Mouse (Mus musculus) gastrocnemius, postnatal 4 days (tissue): Measurements from ENCODE around the gene Iqcm. TPM values are rescaled to one million over a fixed set of nuclear protein-coding genes. Genes with fewer than 3 reads are reported as not detected.
"Not testable (repeated sequence)": the region's sequence is repeated elsewhere in the genome, so short reads cannot be mapped to it uniquely, and the experiment has no call there.

Experiments
- DNase-seq, 2 experiments: peaks; one replicate each; pipeline ENCODE4 v3.0.0; 2021 to 2022; ENCODE audit warnings: low spot score in 2 of 2, mixed read lengths in 2 of 2
- long read RNA-seq, 2 experiments: library from polyadenylated mRNA; stranded (forward); transcript quantifications; one replicate each; pipeline ENCODE4 v2.0.0; 2021
- total RNA-seq, 2 experiments: library from RNA; stranded (reverse); gene quantifications; 2 replicates each; pipeline ENCODE4 v1.2.3; 2021

Iqcm gene
- total RNA-seq: not detected
- long read RNA-seq, experiment 1: 0 reads
- long read RNA-seq, experiment 2: 0 reads

GRCm38 (mm10) chr8:75448394-75448793 is at the start of gene Iqcm:
TSS of gene Iqcm (plus strand) at chr8:75448694.
- DNase-seq: no peak

- DNase-seq: no peak
Observed at GRCm38 (mm10) chr8:75406489-75406888, 42.0 kb upstream of the Iqcm start, which contains the start of gene Gm10358. TSS of gene Gm10358 (minus strand) at chr8:75406589.

GRCm38 (mm10) chr8:75415696-75416095 is 32.8 kb upstream of the Iqcm start:
- not testable (repeated sequence) for DNase-seq

GRCm38 (mm10) chr8:75476756-75477155 is 28.3 kb downstream of the Iqcm start:
- DNase-seq: no peak

- DNase-seq: no peak
Observed at GRCm38 (mm10) chr8:75489035-75489678, 40.7 kb downstream of the Iqcm start.

- DNase-seq: no peak
Observed at GRCm38 (mm10) chr8:75509299-75509698, 60.8 kb downstream of the Iqcm start.

- DNase-seq: no peak
Observed at GRCm38 (mm10) chr8:75513786-75514185, 65.3 kb downstream of the Iqcm start.

GRCm38 (mm10) chr8:75549284-75549683 is 100.8 kb downstream of the Iqcm start:
- DNase-seq: no peak

- DNase-seq: no peak
Observed at GRCm38 (mm10) chr8:75596281-75596680, 147.8 kb downstream of the Iqcm start.

- no peak for DNase-seq
Observed at GRCm38 (mm10) chr8:75642958-75643357, 194.5 kb downstream of the Iqcm start.

- no peak for DNase-seq
Observed at GRCm38 (mm10) chr8:75659287-75659686, 210.8 kb downstream of the Iqcm start.

GRCm38 (mm10) chr8:75746561-75746960 is 298.1 kb downstream of the Iqcm start:
- no peak for DNase-seq

- DNase-seq: no peak
Observed at GRCm38 (mm10) chr8:75755596-75755995, 307.1 kb downstream of the Iqcm start.

GRCm38 (mm10) chr8:75828468-75829132 is 380.1 kb downstream of the Iqcm start:
- DNase-seq: no peak

GRCm38 (mm10) chr8:75835245-75835644 is 386.8 kb downstream of the Iqcm start:
- DNase-seq: no peak

- no peak for DNase-seq
Observed at GRCm38 (mm10) chr8:75917603-75918344, 469.3 kb downstream of the Iqcm start.

- no peak for DNase-seq
Observed at GRCm38 (mm10) chr8:75949166-75949565, 500.7 kb downstream of the Iqcm start.

GRCm38 (mm10) chr8:75956016-75956415 is 507.5 kb downstream of the Iqcm start:
- DNase-seq: no peak

- DNase-seq: peak in 1 of 2 experiments; percentile 41
Observed at GRCm38 (mm10) chr8:76018501-76018900, 570.0 kb downstream of the Iqcm start.
